Mouse (Mus musculus) brain, embryonic 18.5 days (tissue): ENCODE measurements at regions not wholly inside any gene's neighbourhood (a gene's known extent, or its start where the extent isn't known, plus 50 kb on each side); places are given as distances from the start of the nearest gene placed in this dataset.
"Not testable (repeated sequence)": the region's sequence is repeated elsewhere in the genome, so short reads cannot be mapped to it uniquely, and the experiment has no call there.

Experiments used
- DNase-seq: peaks from one replicate; pipeline ENCODE4 v3.0.0-alpha.2; 2012; ENCODE audit warnings: low read depth, low spot score

- DNase-seq, result no peak
These were observed 70.7 kb downstream of the Sult3a2 start for GRCm38 (mm10) chr10:33715701-33716250.

- not testable (repeated sequence) for DNase-seq
These were observed 77.8 kb downstream of the Sult3a2 start for GRCm38 (mm10) chr10:33708656-33709055.

GRCm38 (mm10) chr10:33704245-33704644 is 79.7 kb upstream of the Clvs2 start:
- DNase-seq, result not testable (repeated sequence)

- DNase-seq, result peak; percentile 47
These were observed 78.9 kb upstream of the Clvs2 start for GRCm38 (mm10) chr10:33703420-33703819.
